Mouse (Mus musculus) hindbrain, embryonic 11.5 days (tissue): Measurements from ENCODE around the gene Spaca1. TPM values are rescaled to one million over a fixed set of nuclear protein-coding genes. Genes with fewer than 3 reads are reported as not detected.

Experiments
- ATAC-seq: fragments of 200-750 bp; cut with Nextera tagmentation; 2 replicates; pipeline ENCODE4 v1.8.0; 2017; ENCODE audit warnings: mild to moderate bottlenecking, moderate TSS enrichment, moderate library complexity; ENCODE audit not compliant: low FRiP score
- DNase-seq: peaks from one replicate; pipeline ENCODE4 v3.0.0-alpha.2; 2015; ENCODE audit warnings: low spot score
- H3K27ac ChIP-seq: fragments of 300-500 bp; sonication (generic); 2 replicates; pipeline ENCODE4 v1.5.1; 2014; ENCODE audit warnings: mild to moderate bottlenecking, low read depth, low read length
- H3K27me3 ChIP-seq: fragments of 300-500 bp; sonication (generic); 2 replicates; pipeline ENCODE4 v1.6.1; 2014; ENCODE audit warnings: mild to moderate bottlenecking, low read length, moderate library complexity, mixed read lengths; ENCODE audit not compliant: control insufficient read depth, insufficient read depth
- H3K36me3 ChIP-seq: fragments of 300-500 bp; sonication (generic); 2 replicates; pipeline ENCODE4 v1.6.1; 2014; ENCODE audit warnings: mild to moderate bottlenecking, low read length, moderate library complexity, mixed read lengths; ENCODE audit not compliant: control insufficient read depth, insufficient read depth
- H3K4me1 ChIP-seq: fragments of 300-500 bp; sonication (generic); replicated peaks from 2 replicates; pipeline ENCODE4 v1.6.1; 2014; ENCODE audit warnings: low read length, mixed read lengths; ENCODE audit not compliant: control insufficient read depth, insufficient read depth
- H3K4me2 ChIP-seq: fragments of 300-500 bp; sonication (generic); replicated peaks from 2 replicates; pipeline ENCODE4 v1.6.1; 2014; ENCODE audit warnings: mild to moderate bottlenecking, low read depth, low read length
- H3K4me3 ChIP-seq: fragments of 300-500 bp; sonication (generic); 2 replicates; pipeline ENCODE4 v1.5.1; 2014; ENCODE audit warnings: low read depth, low read length
- H3K9ac ChIP-seq: fragments of 300-500 bp; sonication (generic); 2 replicates; pipeline ENCODE4 v1.6.1; 2014; ENCODE audit warnings: low read depth, low read length
- H3K9me3 ChIP-seq: fragments of 300-500 bp; sonication (generic); 2 replicates; pipeline ENCODE4 v1.6.1; 2016; ENCODE audit warnings: low read length; ENCODE audit not compliant: control insufficient read depth
- WGBS: fragments of 180-500 bp; shearing (Covaris S2); extraction: QIAGEN DNeasy Blood & Tissue Kit; methylation state at CpG from one replicate; pipeline ENCODE4 v1.1.7; 2014; 5-methylcytosine and 5-hydroxymethylcytosine counted together
- polyA plus RNA-seq: library from polyadenylated mRNA; unstranded; fragments of >200 nt; fragmentation: Nextera tagmentation; extraction: Ambion mirVana; gene quantifications from 2 replicates; pipeline ENCODE4 v1.2.1, GENCODE M21; 2014

Spaca1 gene
- polyA plus RNA-seq, 1 experiment from 2014 or later = 3.1 TPM

DNA sequence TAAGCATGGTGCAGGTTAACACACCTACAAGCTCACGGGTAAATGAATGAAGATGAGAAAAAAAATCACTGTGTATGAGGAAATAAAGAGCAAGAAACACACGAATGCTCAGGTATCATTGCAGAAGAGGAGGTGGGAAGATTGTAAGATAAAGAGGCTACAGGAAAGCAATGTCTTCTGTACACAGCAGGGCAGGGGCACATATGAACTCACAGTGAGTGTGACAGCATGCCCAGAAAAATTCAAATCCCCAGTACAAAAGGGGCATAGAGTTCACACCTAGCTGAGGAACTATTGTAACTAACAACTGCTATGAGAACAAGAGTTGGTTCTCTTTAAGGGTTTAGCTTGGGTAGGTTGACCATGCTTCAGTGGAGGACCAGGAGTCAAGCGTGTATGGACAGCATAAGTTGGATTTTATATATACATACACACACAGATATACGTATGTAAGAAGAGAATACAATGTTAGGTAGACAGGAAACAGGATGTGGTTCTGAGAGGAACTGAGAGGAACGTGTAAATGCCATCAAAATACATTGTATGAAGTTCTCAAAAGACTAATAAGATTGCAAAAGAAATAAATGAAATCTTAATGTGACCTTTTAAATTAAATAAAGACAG lies 61.4 kb downstream of the Spaca1 start:
- Histone ChIP-seq H3K9ac (no peak overlapping the region), H3K9me3 (no peaks in the 10 kb centered on the region), H3K27ac (no peak overlapping the region), H3K4me2 (no peak overlapping the region), H3K27me3 (no peaks in the 10 kb centered on the region), H3K4me3 (no peak overlapping the region), H3K36me3 (no peaks in the 10 kb centered on the region), H3K4me1 (no peaks in the 10 kb centered on the region)
- ATAC-seq (no peak), DNase-seq (no peak)
- WGBS = 91% methylated on average over 5 of the region's 5 CpGs

Other genes with a start within 250 kb of the Spaca1 start
- 24.6 and 25.0 TPM in 2 replicates for gene Cnr1, start 125.6 kb downstream of the Spaca1 start, polyA plus RNA-seq